Mouse (Mus musculus): ENCODE data around the gene Prrt1. TPM values are rescaled to one million over a fixed set of nuclear protein-coding genes. Genes with fewer than 3 reads are reported as not detected.
A peak's percentile ranks its signal among the peaks of the same experiment; 100 is the strongest.

Gene Prrt1
- polyA plus RNA-seq, 1 experiment from 2014 or later: 0.05 TPM

DNA sequence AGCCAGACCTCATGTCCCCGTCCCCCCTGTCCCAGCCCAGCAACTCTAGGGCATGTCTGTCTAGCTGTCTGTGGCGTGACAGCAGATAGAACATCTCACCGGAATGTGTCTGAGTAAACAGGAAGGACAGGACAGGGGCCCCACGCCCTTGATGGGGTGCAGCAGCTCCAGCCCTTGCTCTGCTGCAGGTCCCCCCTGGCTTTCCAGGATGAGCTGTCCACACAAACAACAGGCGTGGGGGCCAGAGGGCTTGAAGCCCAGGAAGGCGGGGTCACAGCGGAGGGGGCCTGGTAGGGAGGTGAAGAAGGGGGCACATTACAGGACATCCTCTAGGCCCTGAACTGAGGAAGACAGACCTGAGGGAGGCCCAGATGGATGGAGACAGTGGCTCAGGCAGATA, 25.8 kb downstream of the Prrt1 start:
- Histone ChIP-seq H3K27ac (ENCODE audit: low read depth) (no peak overlapping the region), H3K4me2 (ENCODE audit: low read depth, low read length) (no peak overlapping the region), H3K9me3 (ENCODE audit: low read length) (no peaks in the 10 kb centered on the region), H3K4me3 (ENCODE audit: low read depth, low read length) (no peak overlapping the region), H3K27me3 (ENCODE audit: insufficient read depth, low read length) (peaks cover 10% of the 10 kb centered on the region; the same call in 1 of the 2 replicates), H3K9ac (replicated peaks) (0 out of 2 replicates have a peak overlapping the region, but pooled peaks have one; percentile 22), H3K36me3 (replicated peaks; ENCODE audit: insufficient read depth, low read length) (peaks cover 23% of the 10 kb centered on the region), H3K4me1 (ENCODE audit: insufficient read depth) (peaks cover 6% of the 10 kb centered on the region)
- DNase-seq (peak; percentile 34), ATAC-seq (peak; percentile 22; the same call in 1 of the 2 replicates)
- TF ChIP-seq CTCF (IDR thresholded peaks at IDR 0.05; ENCODE audit: low read depth): no peak
- no peak for TF ChIP-seq EP300 (IDR thresholded peaks at IDR 0.05; ENCODE audit: low read depth)
- 45% methylated on average over 7 of the region's 7 CpGs for whole genome bisulfite sequencing (ENCODE audit: insufficient replicate concordance)

DNA sequence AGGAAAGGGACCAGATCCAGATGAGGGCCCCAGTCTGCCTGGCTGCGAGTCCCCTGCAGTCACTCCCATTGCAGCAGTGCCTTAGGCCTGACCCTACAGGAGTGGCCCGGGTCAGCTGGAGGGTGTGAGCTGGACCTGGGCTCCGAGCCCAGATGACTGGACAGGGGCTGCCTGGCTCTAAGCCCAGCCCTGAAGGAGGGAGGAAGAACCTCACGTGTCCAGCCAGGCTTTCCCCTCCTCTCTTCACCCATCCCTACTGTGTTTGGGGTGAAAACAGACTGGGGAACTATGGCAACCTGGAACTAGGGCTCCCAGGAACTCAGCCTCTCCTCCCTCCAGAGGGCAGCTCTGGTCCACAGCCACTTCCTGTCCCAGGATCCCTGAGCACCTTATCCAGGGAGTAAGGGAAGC, 26.3 kb downstream of the Prrt1 start:
- WGBS (ENCODE audit: insufficient replicate concordance): 36% methylated on average over 2 of the region's 4 CpGs
- Histone ChIP-seq H3K27me3 (ENCODE audit: insufficient read depth, low read length) (peaks cover 14% of the 10 kb centered on the region), H3K4me1 (ENCODE audit: insufficient read depth) (peaks cover 6% of the 10 kb centered on the region), H3K9me3 (ENCODE audit: low read length) (no peaks in the 10 kb centered on the region), H3K4me2 (ENCODE audit: low read depth, low read length) (no peak overlapping the region), H3K27ac (ENCODE audit: low read depth) (no peak overlapping the region), H3K36me3 (replicated peaks; ENCODE audit: insufficient read depth, low read length) (peaks cover 19% of the 10 kb centered on the region), H3K9ac (replicated peaks) (0 out of 2 replicates have a peak overlapping the region, but pooled peaks have one; percentile 22), H3K4me3 (ENCODE audit: low read depth, low read length) (no peak overlapping the region)
- DNase-seq (peak; percentile 66), ATAC-seq (peak; percentile 75)
- peak; percentile 28; the same call in 1 of the 2 replicates for TF ChIP-seq CTCF (IDR thresholded peaks at IDR 0.05; ENCODE audit: low read depth)
- TF ChIP-seq EP300 (IDR thresholded peaks at IDR 0.05; ENCODE audit: low read depth): no peak

DNA sequence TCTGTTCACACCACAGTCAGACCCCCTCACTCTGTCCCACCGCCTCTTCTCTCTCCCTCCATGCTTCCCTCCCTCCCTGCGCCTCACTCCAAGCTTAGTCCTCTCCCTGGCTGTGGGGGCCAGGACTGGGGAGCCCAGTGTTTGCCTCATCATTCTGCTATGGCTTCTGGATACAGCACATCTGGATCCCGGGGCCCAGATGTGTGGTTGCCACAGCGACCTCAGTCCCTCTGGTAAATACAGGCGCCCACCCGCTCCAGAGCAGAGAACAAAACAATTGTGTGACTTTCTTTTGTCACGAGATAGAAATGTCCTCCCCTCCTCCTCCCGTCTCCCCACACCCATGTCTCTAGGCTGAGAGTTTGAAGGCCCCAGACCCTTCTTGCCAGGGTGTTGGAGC, 27.3 kb downstream of the Prrt1 start:
- no peak for TF ChIP-seq CTCF (IDR thresholded peaks at IDR 0.05; ENCODE audit: low read depth)
- no peak for TF ChIP-seq EP300 (IDR thresholded peaks at IDR 0.05; ENCODE audit: low read depth)
- Histone ChIP-seq H3K4me1 (ENCODE audit: insufficient read depth) (peaks cover 6% of the 10 kb centered on the region), H3K9me3 (ENCODE audit: low read length) (no peaks in the 10 kb centered on the region), H3K4me2 (ENCODE audit: low read depth, low read length) (no peak overlapping the region), H3K36me3 (replicated peaks; ENCODE audit: insufficient read depth, low read length) (peaks cover 14% of the 10 kb centered on the region), H3K27me3 (ENCODE audit: insufficient read depth, low read length) (peaks cover 24% of the 10 kb centered on the region), H3K9ac (replicated peaks) (no peak overlapping the region), H3K27ac (ENCODE audit: low read depth) (no peak overlapping the region), H3K4me3 (ENCODE audit: low read depth, low read length) (no peak overlapping the region)
- WGBS (ENCODE audit: insufficient replicate concordance): 60% methylated on average over 8 of the region's 8 CpGs
- ATAC-seq: no peak
- DNase-seq: no peak

DNA sequence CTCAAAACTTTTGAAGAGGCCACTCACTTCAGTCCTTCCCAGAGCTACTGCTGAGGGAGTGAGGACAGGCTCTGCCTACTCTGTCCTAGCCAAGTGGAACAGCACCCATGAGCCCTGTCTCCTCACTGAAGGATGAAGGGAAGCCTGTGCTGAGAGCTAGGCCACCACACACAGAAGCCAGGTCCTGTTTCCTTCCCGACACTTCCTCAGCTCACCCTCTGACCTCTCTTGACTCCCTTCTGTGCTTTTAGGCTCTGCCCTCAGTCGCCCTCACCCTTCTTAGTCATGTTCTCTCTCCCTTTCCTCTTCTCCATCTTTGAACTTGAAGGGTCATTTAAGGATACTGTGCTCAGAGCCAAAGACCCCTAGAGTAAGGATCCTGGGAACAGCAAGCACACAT, 27.9 kb downstream of the Prrt1 start:
- Histone ChIP-seq H3K4me1 (ENCODE audit: insufficient read depth) (peaks cover 6% of the 10 kb centered on the region), H3K4me2 (ENCODE audit: low read depth, low read length) (no peak overlapping the region), H3K4me3 (ENCODE audit: low read depth, low read length) (no peak overlapping the region), H3K27me3 (ENCODE audit: insufficient read depth, low read length) (peaks cover 24% of the 10 kb centered on the region), H3K36me3 (replicated peaks; ENCODE audit: insufficient read depth, low read length) (peaks cover 11% of the 10 kb centered on the region), H3K9ac (replicated peaks) (no peak overlapping the region), H3K9me3 (ENCODE audit: low read length) (no peaks in the 10 kb centered on the region), H3K27ac (ENCODE audit: low read depth) (no peak overlapping the region)
- no peak for ATAC-seq
- no peak for TF ChIP-seq EP300 (IDR thresholded peaks at IDR 0.05; ENCODE audit: low read depth)
- no peak for TF ChIP-seq CTCF (IDR thresholded peaks at IDR 0.05; ENCODE audit: low read depth)
- no peak for DNase-seq
- 35% methylated on average over 2 of the region's 2 CpGs for WGBS (ENCODE audit: insufficient replicate concordance)

DNA sequence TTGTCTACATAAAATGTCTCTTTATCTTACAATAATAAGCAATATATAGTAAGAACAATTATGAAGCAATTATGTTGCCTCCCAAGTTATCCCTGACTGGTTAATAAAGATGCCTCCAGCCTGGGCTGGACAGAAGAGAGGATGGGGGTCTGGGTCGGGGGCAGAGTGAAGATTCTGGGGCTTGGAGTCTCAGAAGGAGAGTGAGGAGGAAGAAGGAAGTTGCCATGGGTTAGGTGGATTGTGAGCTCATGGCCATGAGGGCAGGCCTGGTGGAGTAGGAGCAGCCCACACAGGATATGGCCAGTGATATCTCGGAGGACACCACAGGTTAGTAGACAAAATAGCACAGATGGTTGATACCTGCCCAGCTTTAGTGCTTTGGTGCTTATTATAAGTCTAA, 28.8 kb downstream of the Prrt1 start:
- no peak overlapping the region for H3K9ac ChIP-seq (replicated peaks)
- H3K9me3 ChIP-seq (ENCODE audit: low read length): no peaks in the 10 kb centered on the region
- H3K4me1 ChIP-seq (ENCODE audit: insufficient read depth): peaks cover 6% of the 10 kb centered on the region
- no peak overlapping the region for H3K4me3 ChIP-seq (ENCODE audit: low read depth, low read length)
- DNase-seq (no peak), ATAC-seq (no peak)
- H3K36me3 ChIP-seq (replicated peaks; ENCODE audit: insufficient read depth, low read length): peaks cover 6% of the 10 kb centered on the region
- WGBS (ENCODE audit: insufficient replicate concordance): 23% methylated on average over 2 of the region's 2 CpGs
- no peak overlapping the region for H3K27ac ChIP-seq (ENCODE audit: low read depth)
- H3K4me2 ChIP-seq (ENCODE audit: low read depth, low read length): no peak overlapping the region
- peaks cover 29% of the 10 kb centered on the region for H3K27me3 ChIP-seq (ENCODE audit: insufficient read depth, low read length)
- TF ChIP-seq EP300 (IDR thresholded peaks at IDR 0.05; ENCODE audit: low read depth) (no peak), CTCF (IDR thresholded peaks at IDR 0.05; ENCODE audit: low read depth) (no peak)

DNA sequence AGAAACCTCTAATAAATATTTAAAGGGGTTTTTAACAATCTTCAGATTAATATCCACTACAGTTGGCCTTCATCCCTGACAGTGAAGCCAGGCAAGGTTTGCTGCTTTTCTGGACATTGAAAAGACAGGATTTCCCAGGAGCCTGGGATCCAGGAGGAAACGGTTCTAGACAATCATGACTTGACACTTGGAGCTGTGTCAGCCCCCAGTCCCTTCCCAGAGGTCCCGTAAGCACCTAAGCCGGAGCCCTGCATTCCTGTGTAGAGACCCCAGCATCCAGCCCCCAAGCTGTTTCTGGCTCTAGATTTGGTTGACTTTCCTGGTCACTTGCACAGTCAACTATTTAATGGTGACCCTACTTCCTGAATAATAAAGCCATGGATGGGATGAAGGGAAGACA, 29.3 kb downstream of the Prrt1 start:
- H3K27ac ChIP-seq (ENCODE audit: low read depth): no peak overlapping the region
- peaks cover 6% of the 10 kb centered on the region for H3K4me1 ChIP-seq (ENCODE audit: insufficient read depth)
- no peak overlapping the region for H3K4me2 ChIP-seq (ENCODE audit: low read depth, low read length)
- no peak overlapping the region for H3K9ac ChIP-seq (replicated peaks)
- DNase-seq (no peak), ATAC-seq (no peak)
- 68% methylated on average over 3 of the region's 3 CpGs for WGBS (ENCODE audit: insufficient replicate concordance)
- H3K4me3 ChIP-seq (ENCODE audit: low read depth, low read length): no peak overlapping the region
- peaks cover 3% of the 10 kb centered on the region for H3K36me3 ChIP-seq (replicated peaks; ENCODE audit: insufficient read depth, low read length)
- TF ChIP-seq CTCF (IDR thresholded peaks at IDR 0.05; ENCODE audit: low read depth): no peak
- TF ChIP-seq EP300 (IDR thresholded peaks at IDR 0.05; ENCODE audit: low read depth): no peak
- H3K9me3 ChIP-seq (ENCODE audit: low read length): no peaks in the 10 kb centered on the region
- H3K27me3 ChIP-seq (ENCODE audit: insufficient read depth, low read length): peaks cover 30% of the 10 kb centered on the region
